Mouse (Mus musculus): ENCODE measurements around the gene Faf1. TPM values are rescaled to one million over a fixed set of nuclear protein-coding genes. Genes with fewer than 3 reads are reported as not detected.

The Faf1 gene
- polyA plus RNA-seq, 1 experiment from 2014 or later: 20.8 TPM

- 10% methylated on average over 17 of the region's 20 CpGs for WGBS
- Histone ChIP-seq H3K27me3 (ENCODE audit: control insufficient read depth, insufficient read depth, low read length) (peaks cover 9% of the 10 kb centered on the region; the same call in 1 of the 2 replicates), H3K9me3 (ENCODE audit: control insufficient read depth, low read length) (no peaks in the 10 kb centered on the region), H3K4me1 (replicated peaks; ENCODE audit: control insufficient read depth, insufficient read depth) (no peaks in the 10 kb centered on the region), H3K4me3 (ENCODE audit: low read depth, low read length) (no peak overlapping the region), H3K36me3 (ENCODE audit: control insufficient read depth, insufficient read depth, low read length) (no peaks in the 10 kb centered on the region), H3K9ac (ENCODE audit: low read length) (no peak overlapping the region), H3K4me2 (replicated peaks; ENCODE audit: low read depth) (no peak overlapping the region), H3K27ac (replicated peaks) (no peak overlapping the region)
- ATAC-seq (ENCODE audit: low FRiP score, low TSS enrichment) (no peak), DNase-seq (ENCODE audit: low spot score) (no peak)
- no peak for TF ChIP-seq EP300 (optimal IDR thresholded peaks at IDR 0.05)
- no peak for TF ChIP-seq CTCF (IDR thresholded peaks at IDR 0.05; ENCODE audit: low read depth)
These were observed 311.4 kb downstream of the Faf1 start for GRCm38 (mm10) chr4:109987560-109988362.

- H3K27ac ChIP-seq (replicated peaks): no peak overlapping the region
- no peak overlapping the region for H3K4me3 ChIP-seq (ENCODE audit: low read depth, low read length)
- ATAC-seq (ENCODE audit: low FRiP score, low TSS enrichment) (no peak), DNase-seq (ENCODE audit: low spot score) (no peak)
- TF ChIP-seq EP300 (optimal IDR thresholded peaks at IDR 0.05) (no peak), CTCF (IDR thresholded peaks at IDR 0.05; ENCODE audit: low read depth) (no peak)
- no peaks in the 10 kb centered on the region for H3K36me3 ChIP-seq (ENCODE audit: control insufficient read depth, insufficient read depth, low read length)
- peaks cover 7% of the 10 kb centered on the region; the same call in 1 of the 2 replicates for H3K27me3 ChIP-seq (ENCODE audit: control insufficient read depth, insufficient read depth, low read length)
- no peak overlapping the region for H3K4me2 ChIP-seq (replicated peaks; ENCODE audit: low read depth)
- 16% methylated on average over 5 of the region's 5 CpGs for WGBS
- H3K4me1 ChIP-seq (replicated peaks; ENCODE audit: control insufficient read depth, insufficient read depth): no peaks in the 10 kb centered on the region
- no peaks in the 10 kb centered on the region for H3K9me3 ChIP-seq (ENCODE audit: control insufficient read depth, low read length)
- H3K9ac ChIP-seq (ENCODE audit: low read length): no peak overlapping the region
These were observed 312.0 kb downstream of the Faf1 start for GRCm38 (mm10) chr4:109988411-109988810.

- no peaks in the 10 kb centered on the region for H3K36me3 ChIP-seq (ENCODE audit: control insufficient read depth, insufficient read depth, low read length)
- TF ChIP-seq CTCF (IDR thresholded peaks at IDR 0.05; ENCODE audit: low read depth): peak; percentile 26; the same call in 1 of the 2 replicates
- TF ChIP-seq EP300 (optimal IDR thresholded peaks at IDR 0.05): no peak
- no peaks in the 10 kb centered on the region for H3K4me1 ChIP-seq (replicated peaks; ENCODE audit: control insufficient read depth, insufficient read depth)
- H3K4me3 ChIP-seq (ENCODE audit: low read depth, low read length): no peak overlapping the region
- H3K4me2 ChIP-seq (replicated peaks; ENCODE audit: low read depth): no peak overlapping the region
- no peak overlapping the region for H3K27ac ChIP-seq (replicated peaks)
- DNase-seq (ENCODE audit: low spot score) (no peak), ATAC-seq (ENCODE audit: low FRiP score, low TSS enrichment) (no peak)
- 36% methylated on average over 6 of the region's 6 CpGs for WGBS
- H3K9ac ChIP-seq (ENCODE audit: low read length): no peak overlapping the region
- peaks cover 5% of the 10 kb centered on the region; the same call in 1 of the 2 replicates for H3K27me3 ChIP-seq (ENCODE audit: control insufficient read depth, insufficient read depth, low read length)
- no peaks in the 10 kb centered on the region for H3K9me3 ChIP-seq (ENCODE audit: control insufficient read depth, low read length)
These were observed 312.8 kb downstream of the Faf1 start for GRCm38 (mm10) chr4:109989213-109989612.

- TF ChIP-seq EP300 (optimal IDR thresholded peaks at IDR 0.05): no peak
- TF ChIP-seq CTCF (IDR thresholded peaks at IDR 0.05; ENCODE audit: low read depth): no peak
- Histone ChIP-seq H3K36me3 (ENCODE audit: control insufficient read depth, insufficient read depth, low read length) (no peaks in the 10 kb centered on the region), H3K4me1 (replicated peaks; ENCODE audit: control insufficient read depth, insufficient read depth) (no peaks in the 10 kb centered on the region), H3K9ac (ENCODE audit: low read length) (no peak overlapping the region), H3K27me3 (ENCODE audit: control insufficient read depth, insufficient read depth, low read length) (no peaks in the 10 kb centered on the region), H3K4me2 (replicated peaks; ENCODE audit: low read depth) (no peak overlapping the region), H3K4me3 (ENCODE audit: low read depth, low read length) (no peak overlapping the region), H3K9me3 (ENCODE audit: control insufficient read depth, low read length) (no peaks in the 10 kb centered on the region), H3K27ac (replicated peaks) (no peak overlapping the region)
- no peak for ATAC-seq (ENCODE audit: low FRiP score, low TSS enrichment)
- DNase-seq (ENCODE audit: low spot score): no peak
- WGBS: 88% methylated on average over 1 of the region's 1 CpGs
These were observed 329.7 kb downstream of the Faf1 start for GRCm38 (mm10) chr4:110006044-110006443.

Other genes with a start within 250 kb of the Faf1 start
- 52.0 and 57.1 TPM in 2 replicates for gene Rnf11, start 191.9 kb upstream of the Faf1 start, polyA plus RNA-seq (2015; fragmentation: Nextera tagmentation; extraction: Ambion mirVana)
- not detected in 2 replicates for gene 4930522H14Rik, start 145.3 kb upstream of the Faf1 start, polyA plus RNA-seq (2015; fragmentation: Nextera tagmentation; extraction: Ambion mirVana)
- gene Cdkn2c, start 9.4 kb upstream of the Faf1 start, polyA plus RNA-seq (2015; fragmentation: Nextera tagmentation; extraction: Ambion mirVana): 9.1 and 9.5 TPM in 2 replicates